In the genomic region with DNA sequence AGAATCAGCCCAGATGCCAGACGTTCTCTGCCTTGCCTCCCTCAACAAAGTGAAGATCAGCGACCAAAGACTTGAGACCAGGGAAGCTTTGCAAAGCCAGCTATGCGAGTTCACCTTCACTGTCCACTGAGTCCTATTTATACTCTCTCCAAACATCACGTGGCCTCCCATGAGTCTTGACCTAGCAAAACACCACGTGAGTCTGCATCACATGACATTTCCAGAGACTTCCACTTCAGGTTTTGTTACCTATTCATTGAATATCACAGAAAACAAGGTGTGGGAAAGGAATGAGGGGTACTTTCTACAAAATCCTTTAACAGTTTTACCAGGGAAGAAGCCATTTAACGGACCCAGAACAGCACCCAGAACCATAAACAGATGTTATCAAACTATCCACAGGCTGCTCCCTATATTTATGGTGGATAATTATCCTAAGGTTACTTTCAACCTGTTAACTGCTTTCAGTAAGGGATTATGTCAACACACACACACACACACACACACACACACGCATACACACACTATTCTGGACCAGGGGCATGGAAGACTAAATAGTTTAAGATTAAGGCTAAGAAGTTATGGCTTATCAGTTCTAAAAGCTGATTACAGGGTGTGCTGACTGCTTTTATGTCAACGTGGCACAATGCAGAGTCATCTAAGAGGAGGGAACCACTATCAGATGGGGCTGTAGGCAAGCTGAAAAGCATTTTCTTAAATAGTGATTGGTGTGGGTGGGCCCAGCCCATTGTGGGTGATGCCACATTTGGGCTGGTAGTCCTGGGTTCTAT, we compare ENCODE assay signal across 28 mouse cellular contexts. TPM values are rescaled to one million over a fixed set of nuclear protein-coding genes. Genes with fewer than 3 reads are reported as not detected.
DNase-seq lines count a peak whose midpoint lies in the region; ATAC-seq and TF ChIP-seq lines count a peak whose summit lies in the region.
"Had no signal": no experiment of that assay in that cellular context is flagged by ENCODE, and none has a peak within 500 bp of the region (broad histone marks: within the 10 kb centered on the region; RNA-seq: fewer than 3 reads in every experiment).

No protein-coding gene starts in this region.

- no peaks in the 10 kb centered on the region for H3K79me2 ChIP-seq in CH12.LX (replicated peaks; ENCODE audit: control insufficient read depth, extremely low read depth, insufficient read depth, poor library complexity, severe bottlenecking)

- H3K4me1 ChIP-seq in CH12.LX (ENCODE audit: control insufficient read depth in 1 of 2, insufficient read depth in 2 of 2): peaks cover 2 to 11% of the 10 kb centered on the region in 2 experiments; a peak in 2 of 4 replicates
- H3K4me1 ChIP-seq in intestine, embryonic 15.5 days (replicated peaks): no peaks in the 10 kb centered on the region
- no peaks in the 10 kb centered on the region for H3K4me1 ChIP-seq in heart, embryonic 11.5 days (ENCODE audit: control insufficient read depth, insufficient read depth, low read length)
- H3K4me1 ChIP-seq: forebrain, embryonic 13.5 days; limb, embryonic 10.5 days; limb, embryonic 15.5 days; midbrain, embryonic 15.5 days had no signal

- in situ Hi-C loops in CH12.LX (cut with MboI; ENCODE audit: low pct_ligation_motif_present, low pct_unique_long_range_greater_than_20kb, low sequenced_read_pairs): no loop called here

- H3K9me3 ChIP-seq in CH12.LX (replicated peaks; ENCODE audit: low read length): peaks cover 4% of the 10 kb centered on the region
- H3K9me3 ChIP-seq in intestine, embryonic 15.5 days: no peaks in the 10 kb centered on the region
- no peaks in the 10 kb centered on the region for H3K9me3 ChIP-seq in heart, embryonic 11.5 days (replicated peaks; ENCODE audit: control insufficient read depth, low read length)
- H3K9me3 ChIP-seq: forebrain, embryonic 13.5 days; G1E; heart, embryonic 10.5 days; hindbrain, embryonic 13.5 days; limb, embryonic 10.5 days; limb, embryonic 15.5 days; liver, embryonic 13.5 days; midbrain, embryonic 15.5 days had no signal

- H3K4me3 ChIP-seq in CH12.LX (replicated peaks in 1 of 3; ENCODE audit: low read depth in 2 of 3, low read length in 2 of 3, poor library complexity in 1 of 3): no peak overlapping the region
- no peak overlapping the region for H3K4me3 ChIP-seq in intestine, embryonic 15.5 days (replicated peaks)
- H3K4me3 ChIP-seq in heart, embryonic 11.5 days (ENCODE audit: low read depth, low read length): no peak overlapping the region
- H3K4me3 ChIP-seq: forebrain, embryonic 13.5 days; heart, embryonic 10.5 days; hindbrain, embryonic 13.5 days; limb, embryonic 10.5 days; limb, embryonic 15.5 days; liver, embryonic 13.5 days; midbrain, embryonic 15.5 days had no signal

- DNase-seq in kidney, adult 9 months: peak; percentile 32
- no peak for DNase-seq in kidney, postnatal 14 days
- DNase-seq in CH12.LX (ENCODE audit: extremely low read depth): no peak
- DNase-seq: adrenal gland, postnatal 10 days; B cell, adult 2 months; cerebellum, adult 9-10 months; cerebellum, postnatal 36 days; gastrocnemius, postnatal 10 days; heart, postnatal 4 days; layer of hippocampus, postnatal 36 days; liver, embryonic 13.5 days; lung, adult 18-20 months; lung, postnatal 4 days; right cerebral cortex, postnatal 4 days; thymus, postnatal 4 days had no signal

- H3K4me2 ChIP-seq in CH12.LX (ENCODE audit: insufficient read depth, low read depth, poor library complexity, severe bottlenecking): no peak overlapping the region
- no peak overlapping the region for H3K4me2 ChIP-seq in intestine, embryonic 15.5 days (replicated peaks)
- no peak overlapping the region for H3K4me2 ChIP-seq in heart, embryonic 11.5 days
- H3K4me2 ChIP-seq: forebrain, embryonic 13.5 days; hindbrain, embryonic 13.5 days; limb, embryonic 15.5 days; liver, embryonic 13.5 days; midbrain, embryonic 15.5 days had no signal

- H3K27ac ChIP-seq in CH12.LX (ENCODE audit: insufficient read depth, low read depth): no peak overlapping the region
- H3K27ac ChIP-seq in intestine, embryonic 15.5 days: no peak overlapping the region
- H3K27ac ChIP-seq in heart, embryonic 11.5 days (ENCODE audit: low read depth, low read length): no peak overlapping the region
- H3K27ac ChIP-seq: forebrain, embryonic 13.5 days; heart, embryonic 10.5 days; hindbrain, embryonic 13.5 days; kidney, postnatal 0 days; limb, embryonic 10.5 days; limb, embryonic 15.5 days; liver, embryonic 13.5 days; midbrain, embryonic 15.5 days had no signal

- dilution Hi-C loops in CH12.LX (cut with MboI; ENCODE audit: extremely low pct_ligation_motif_present, extremely low pct_unique_long_range_greater_than_20kb, low sequenced_read_pairs): no loop called here

- peak; percentile 31; the same call in 1 of the 2 replicates for ATAC-seq in intestine, embryonic 15.5 days
- ATAC-seq in megakaryocyte-erythroid progenitor cell, adult 5-6 weeks (replicated peaks; ENCODE audit: low FRiP score, low TSS enrichment, poor library complexity, severe bottlenecking): peak; percentile 41; the same call in 1 of the 2 replicates
- ATAC-seq in heart, embryonic 11.5 days (replicated peaks; ENCODE audit: insufficient number of reproducible peaks, low FRiP score, low TSS enrichment): no peak
- ATAC-seq: forebrain, embryonic 13.5 days; lung, postnatal 0 days; midbrain, embryonic 15.5 days; Patski had no signal

- no peaks in the 10 kb centered on the region for H3K36me3 ChIP-seq in CH12.LX (replicated peaks in 1 of 2; ENCODE audit: control insufficient read depth in 1 of 2, insufficient read depth in 1 of 2, low read length in 1 of 2)
- no peaks in the 10 kb centered on the region for H3K36me3 ChIP-seq in intestine, embryonic 15.5 days
- no peaks in the 10 kb centered on the region for H3K36me3 ChIP-seq in heart, embryonic 11.5 days (ENCODE audit: control insufficient read depth, insufficient read depth, low read length)
- H3K36me3 ChIP-seq: G1E; heart, embryonic 10.5 days; hindbrain, embryonic 13.5 days; limb, embryonic 10.5 days; limb, embryonic 15.5 days; liver, embryonic 13.5 days; midbrain, embryonic 15.5 days had no signal

- TF ChIP-seq RAD21 in CH12.LX (IDR thresholded peaks at IDR 0.05; ENCODE audit: low read depth, low read length): no peak

- no peaks in the 10 kb centered on the region for H3K27me3 ChIP-seq in CH12.LX (replicated peaks)
- H3K27me3 ChIP-seq in intestine, embryonic 15.5 days (replicated peaks): no peaks in the 10 kb centered on the region
- no peaks in the 10 kb centered on the region for H3K27me3 ChIP-seq in heart, embryonic 11.5 days (ENCODE audit: control insufficient read depth, insufficient read depth, low read length)
- H3K27me3 ChIP-seq: forebrain, embryonic 13.5 days; hindbrain, embryonic 13.5 days; limb, embryonic 15.5 days; liver, embryonic 13.5 days; midbrain, embryonic 15.5 days; Patski had no signal

- TF ChIP-seq POLR2A in CH12.LX (IDR thresholded peaks at IDR 0.05; ENCODE audit: low read depth, low read length): no peak

- 53% methylated on average over 8 of the region's 8 CpGs for WGBS in intestine, embryonic 15.5 days
- 55% methylated on average over 8 of the region's 8 CpGs for WGBS in heart, embryonic 11.5 days (ENCODE audit: insufficient replicate concordance)

- H3K9ac ChIP-seq in CH12.LX (ENCODE audit: insufficient read depth, low read depth): no peak overlapping the region
- H3K9ac ChIP-seq in intestine, embryonic 15.5 days: no peak overlapping the region
- H3K9ac ChIP-seq in heart, embryonic 11.5 days (ENCODE audit: low read depth, low read length): no peak overlapping the region
- H3K9ac ChIP-seq: forebrain, embryonic 13.5 days; hindbrain, embryonic 13.5 days; limb, embryonic 15.5 days; liver, embryonic 13.5 days; midbrain, embryonic 15.5 days had no signal

- no peak for TF ChIP-seq EP300 in CH12.LX (IDR thresholded peaks at IDR 0.05; ENCODE audit: low read length)

- no peak for TF ChIP-seq CTCF in CH12.LX (conservative IDR thresholded peaks at IDR 0.05 in 1 of 2, IDR thresholded peaks at IDR 0.05 in 1 of 2; ENCODE audit: low read depth in 2 of 2, low read length in 2 of 2)

TF ChIP-seq in CH12.LX, 34 proteins besides CTCF, POLR2A, EP300 and RAD21 (continues in another document):
- peak; percentile 34; the same call in 1 of the 2 replicates for TF ChIP-seq USF1 (IDR thresholded peaks at IDR 0.05; ENCODE audit: low read depth, low read length)
- no peak for TF ChIP-seq SMC3 (IDR thresholded peaks at IDR 0.05; ENCODE audit: low read depth, low read length)
- TF ChIP-seq POLR2AphosphoS2 (IDR thresholded peaks at IDR 0.05; ENCODE audit: low read depth, low read length): no peak
- no peak for TF ChIP-seq TCF12 (IDR thresholded peaks at IDR 0.05; ENCODE audit: low read depth, low read length)
- no peak for TF ChIP-seq MEF2A (IDR thresholded peaks at IDR 0.05; ENCODE audit: borderline replicate concordance, low read depth, low read length)
- peak; percentile 23; the same call in 1 of the 2 replicates for TF ChIP-seq USF2 (conservative IDR thresholded peaks at IDR 0.05; ENCODE audit: low read depth, low read length)

RNA-seq across cellular contexts. Expression of a gene that starts 26.2 kb away (rescaled TPM):
- 25.1 and 27.6 TPM in 2 replicates for total RNA-seq in CH12.LX (2012; rRNA removed)
- 84.7 and 92.0 TPM in 2 replicates for total RNA-seq in CH12.LX (2014; rRNA removed)
- 46.2 and 54.9 TPM in 2 replicates for polyA plus RNA-seq in CH12.LX (2012; ENCODE audit: insufficient read length, low read depth)
- polyA plus RNA-seq in intestine, embryonic 15.5 days (2015; fragmentation: Nextera tagmentation; extraction: Ambion mirVana): 12.1 and 14.4 TPM in 2 replicates
- total RNA-seq in megakaryocyte-erythroid progenitor cell, adult 5-6 weeks (2014; fragmentation: Nextera tagmentation): 17.0 and 36.2 TPM in 2 replicates
- total RNA-seq in megakaryocyte-erythroid progenitor cell, adult 5-6 weeks (2017): 16.2 and 55.9 TPM in 2 replicates
- 23.0 and 26.1 TPM in 2 replicates for polyA plus RNA-seq in heart, embryonic 11.5 days (2014; fragmentation: Nextera tagmentation; extraction: Ambion mirVana)
- polyA plus RNA-seq: G1E had no signal

RNA-seq across cellular contexts. Expression of a gene that starts 27.4 kb away (rescaled TPM):
- total RNA-seq in CH12.LX (2012; rRNA removed): 145 and 199 TPM in 2 replicates
- total RNA-seq in CH12.LX (2014; rRNA removed): 300 and 350 TPM in 2 replicates
- polyA plus RNA-seq in CH12.LX (2012; ENCODE audit: insufficient read length, low read depth): 197 and 258 TPM in 2 replicates
- 342 and 418 TPM in 2 replicates for polyA plus RNA-seq in intestine, embryonic 15.5 days (2015; fragmentation: Nextera tagmentation; extraction: Ambion mirVana)
- total RNA-seq in megakaryocyte-erythroid progenitor cell, adult 5-6 weeks (2014; fragmentation: Nextera tagmentation): 292 and 301 TPM in 2 replicates
- total RNA-seq in megakaryocyte-erythroid progenitor cell, adult 5-6 weeks (2017): 423 and 530 TPM in 2 replicates
- 396 and 399 TPM in 2 replicates for polyA plus RNA-seq in heart, embryonic 11.5 days (2014; fragmentation: Nextera tagmentation; extraction: Ambion mirVana)

RNA-seq across cellular contexts. Expression of a gene that starts 27.8 kb away (rescaled TPM):
- total RNA-seq in CH12.LX (2012; rRNA removed) (500 and 668 TPM in 2 replicates), CH12.LX (2014; rRNA removed) (710 and 855 TPM in 2 replicates)
- 1,854 and 1,994 TPM in 2 replicates for polyA plus RNA-seq in CH12.LX (2012; ENCODE audit: insufficient read length, low read depth)
- 1,529 and 1,675 TPM in 2 replicates for polyA plus RNA-seq in intestine, embryonic 15.5 days (2015; fragmentation: Nextera tagmentation; extraction: Ambion mirVana)
- total RNA-seq in megakaryocyte-erythroid progenitor cell, adult 5-6 weeks (2014; fragmentation: Nextera tagmentation): 1,156 and 1,577 TPM in 2 replicates
- 1,688 and 2,170 TPM in 2 replicates for total RNA-seq in megakaryocyte-erythroid progenitor cell, adult 5-6 weeks (2017)
- 856 and 1,080 TPM in 2 replicates for polyA plus RNA-seq in heart, embryonic 11.5 days (2014; fragmentation: Nextera tagmentation; extraction: Ambion mirVana)
